Mouse (Mus musculus) stomach, embryonic 15.5 days (tissue): ENCODE measurements around the gene Commd3. TPM values are rescaled to one million over a fixed set of nuclear protein-coding genes. Genes with fewer than 3 reads are reported as not detected.

ENCODE experiments used
- ATAC-seq: fragments of 200-750 bp; cut with Nextera tagmentation; 2 replicates; pipeline ENCODE4 v1.8.0; 2017; ENCODE audit warnings: low read depth, moderate number of reproducible peaks, moderate TSS enrichment; ENCODE audit not compliant: insufficient read depth, low FRiP score
- H3K27ac ChIP-seq: fragments of 300-500 bp; sonication (generic); 2 replicates; pipeline ENCODE4 v1.5.1; 2015; ENCODE audit warnings: mild to moderate bottlenecking, inconsistent platforms
- H3K27me3 ChIP-seq: fragments of 300-500 bp; sonication (generic); replicated peaks from 2 replicates; pipeline ENCODE4 v1.6.1; 2015; ENCODE audit warnings: inconsistent platforms
- H3K36me3 ChIP-seq: fragments of 300-500 bp; sonication (generic); 2 replicates; pipeline ENCODE4 v1.6.1; 2015; ENCODE audit warnings: inconsistent platforms
- H3K4me1 ChIP-seq: fragments of 300-500 bp; sonication (generic); 2 replicates; pipeline ENCODE4 v1.6.1; 2015; ENCODE audit warnings: inconsistent platforms
- H3K4me2 ChIP-seq: fragments of 300-500 bp; sonication (generic); 2 replicates; pipeline ENCODE4 v1.6.1; 2015; ENCODE audit warnings: mild to moderate bottlenecking, inconsistent platforms
- H3K4me3 ChIP-seq: fragments of 300-500 bp; sonication (generic); replicated peaks from 2 replicates; pipeline ENCODE4 v1.5.1; 2015; ENCODE audit warnings: inconsistent platforms
- H3K9ac ChIP-seq: fragments of 300-500 bp; sonication (generic); 2 replicates; pipeline ENCODE4 v1.6.1; 2015; ENCODE audit warnings: inconsistent platforms
- H3K9me3 ChIP-seq: fragments of 300-500 bp; sonication (generic); 2 replicates; pipeline ENCODE4 v1.6.1; 2016; ENCODE audit warnings: inconsistent platforms
- WGBS: fragments of 180-500 bp; shearing (Covaris S2); methylation state at CpG from one replicate; pipeline ENCODE4 v1.1.7; 2015; 5-methylcytosine and 5-hydroxymethylcytosine counted together
- polyA plus RNA-seq: library from polyadenylated mRNA; unstranded; fragments of >200 nt; fragmentation: Nextera tagmentation; extraction: Ambion mirVana; gene quantifications from 2 replicates; pipeline ENCODE4 v1.2.1, GENCODE M21; 2015

Gene Commd3
- polyA plus RNA-seq, 1 experiment from 2014 or later, result 197 TPM

- ATAC-seq, result no peak
- H3K9me3 ChIP-seq, result no peaks in the 10 kb centered on the region
- H3K4me3 ChIP-seq, result no peak overlapping the region
- peaks cover 48% of the 10 kb centered on the region for H3K27me3 ChIP-seq
- 14% methylated on average over 9 of the region's 9 CpGs for WGBS
- H3K9ac ChIP-seq, result no peak overlapping the region
- no peak overlapping the region for H3K27ac ChIP-seq
- H3K4me2 ChIP-seq, result no peak overlapping the region
- H3K36me3 ChIP-seq, result peaks cover 5% of the 10 kb centered on the region; the same call in 1 of the 2 replicates
- H3K4me1 ChIP-seq, result peaks cover 21% of the 10 kb centered on the region
These were observed 15.5 kb downstream of the Commd3 start for GRCm38 (mm10) chr2:18687671-18688170.

GRCm38 (mm10) chr2:18688286-18688685 is 16.1 kb downstream of the Commd3 start:
- 11% methylated on average over 6 of the region's 6 CpGs for WGBS
- Histone ChIP-seq H3K27ac (no peak overlapping the region), H3K9me3 (no peaks in the 10 kb centered on the region), H3K4me2 (peak overlapping the region; percentile 96), H3K4me3 (peak overlapping the region; percentile 50), H3K4me1 (peaks cover 21% of the 10 kb centered on the region), H3K9ac (no peak overlapping the region), H3K36me3 (peaks cover 5% of the 10 kb centered on the region; the same call in 1 of the 2 replicates), H3K27me3 (peaks cover 53% of the 10 kb centered on the region)
- no peak for ATAC-seq

GRCm38 (mm10) chr2:18688708-18689063 is 16.5 kb downstream of the Commd3 start:
- H3K9ac ChIP-seq, result no peak overlapping the region
- ATAC-seq, result peak; percentile 32; the same call in 1 of the 2 replicates
- no peaks in the 10 kb centered on the region for H3K9me3 ChIP-seq
- H3K4me2 ChIP-seq, result peak overlapping the region; percentile 96
- H3K4me1 ChIP-seq, result peaks cover 21% of the 10 kb centered on the region
- peaks cover 5% of the 10 kb centered on the region; the same call in 1 of the 2 replicates for H3K36me3 ChIP-seq
- WGBS, result under 1% methylated on average over 45 of the region's 45 CpGs
- H3K4me3 ChIP-seq, result peak overlapping the region; percentile 50
- H3K27me3 ChIP-seq, result peaks cover 53% of the 10 kb centered on the region
- H3K27ac ChIP-seq, result no peak overlapping the region

- under 1% methylated on average over 51 of the region's 51 CpGs for WGBS
- Histone ChIP-seq H3K9ac (no peak overlapping the region), H3K4me1 (peaks cover 21% of the 10 kb centered on the region), H3K27me3 (peaks cover 53% of the 10 kb centered on the region), H3K27ac (no peak overlapping the region), H3K36me3 (peaks cover under 1% of the 10 kb centered on the region; the same call in 1 of the 2 replicates), H3K4me2 (peak overlapping the region; percentile 96), H3K4me3 (peak overlapping the region; percentile 50), H3K9me3 (no peaks in the 10 kb centered on the region)
- peak; percentile 23; the same call in 1 of the 2 replicates for ATAC-seq
These were observed 17.1 kb downstream of the Commd3 start for GRCm38 (mm10) chr2:18689064-18689921.

GRCm38 (mm10) chr2:18690055-18690691 is 18.0 kb downstream of the Commd3 start:
- no peak for ATAC-seq

GRCm38 (mm10) chr2:18690756-18691155 is 18.6 kb downstream of the Commd3 start:
- no peak for ATAC-seq
- Histone ChIP-seq H3K4me1 (peaks cover 21% of the 10 kb centered on the region), H3K27me3 (peaks cover 65% of the 10 kb centered on the region), H3K27ac (no peak overlapping the region), H3K4me2 (peak overlapping the region; percentile 96), H3K36me3 (no peaks in the 10 kb centered on the region), H3K9me3 (no peaks in the 10 kb centered on the region), H3K9ac (no peak overlapping the region), H3K4me3 (peak overlapping the region; percentile 50; the same call in 1 of the 2 replicates)
- 6% methylated on average over 9 of the region's 9 CpGs for WGBS

More at GRCm38 (mm10) chr2:18690055-18690691, 18.0 kb downstream of the Commd3 start:
- peak overlapping the region; percentile 96 for H3K4me2 ChIP-seq
- H3K36me3 ChIP-seq, result no peaks in the 10 kb centered on the region
- no peak overlapping the region for H3K27ac ChIP-seq
- peaks cover 21% of the 10 kb centered on the region for H3K4me1 ChIP-seq
- peaks cover 59% of the 10 kb centered on the region for H3K27me3 ChIP-seq
- no peak overlapping the region for H3K9ac ChIP-seq
- WGBS, result under 1% methylated on average over 56 of the region's 58 CpGs
- H3K9me3 ChIP-seq, result no peaks in the 10 kb centered on the region
- H3K4me3 ChIP-seq, result peak overlapping the region; percentile 50

GRCm38 (mm10) chr2:18692031-18692430 is 19.8 kb downstream of the Commd3 start:
- no peak for ATAC-seq
- no peak overlapping the region for H3K9ac ChIP-seq
- no peak overlapping the region for H3K4me2 ChIP-seq
- no peak overlapping the region for H3K4me3 ChIP-seq
- peaks cover 21% of the 10 kb centered on the region for H3K4me1 ChIP-seq
- H3K36me3 ChIP-seq, result no peaks in the 10 kb centered on the region
- peaks cover 68% of the 10 kb centered on the region for H3K27me3 ChIP-seq
- H3K27ac ChIP-seq, result no peak overlapping the region
- H3K9me3 ChIP-seq, result no peaks in the 10 kb centered on the region

GRCm38 (mm10) chr2:18692548-18692947 is 20.4 kb downstream of the Commd3 start:
- H3K4me1 ChIP-seq, result peaks cover 21% of the 10 kb centered on the region
- H3K4me3 ChIP-seq, result no peak overlapping the region
- no peak for ATAC-seq
- no peak overlapping the region for H3K27ac ChIP-seq
- no peaks in the 10 kb centered on the region for H3K36me3 ChIP-seq
- no peak overlapping the region for H3K9ac ChIP-seq
- 6% methylated on average over 1 of the region's 1 CpGs for WGBS
- H3K27me3 ChIP-seq, result peaks cover 63% of the 10 kb centered on the region
- H3K4me2 ChIP-seq, result no peak overlapping the region
- H3K9me3 ChIP-seq, result no peaks in the 10 kb centered on the region

GRCm38 (mm10) chr2:18693491-18693870 is 21.3 kb downstream of the Commd3 start:
- no peaks in the 10 kb centered on the region for H3K36me3 ChIP-seq
- H3K9ac ChIP-seq, result no peak overlapping the region; the same call in 1 of the 2 replicates
- H3K27ac ChIP-seq, result no peak overlapping the region; the same call in 1 of the 2 replicates
- H3K27me3 ChIP-seq, result peaks cover 61% of the 10 kb centered on the region
- H3K4me1 ChIP-seq, result peaks cover 22% of the 10 kb centered on the region
- under 1% methylated on average over 5 of the region's 5 CpGs for WGBS
- no peak for ATAC-seq
- H3K4me3 ChIP-seq, result peak overlapping the region; percentile 62
- no peaks in the 10 kb centered on the region for H3K9me3 ChIP-seq
- peak overlapping the region; percentile 92 for H3K4me2 ChIP-seq

- Histone ChIP-seq H3K36me3 (no peaks in the 10 kb centered on the region), H3K27ac (peak within 1 kb of the TSS; percentile 64), H3K9me3 (no peaks in the 10 kb centered on the region), H3K27me3 (peaks cover 61% of the 10 kb centered on the region), H3K4me2 (peak within 1 kb of the TSS; percentile 92), H3K9ac (peak within 1 kb of the TSS; percentile 49), H3K4me3 (peak within 1 kb of the TSS; percentile 62), H3K4me1 (peaks cover 21% of the 10 kb centered on the region)
- peak; percentile 84 for ATAC-seq
- WGBS, result under 1% methylated on average over 51 of the region's 61 CpGs
These were observed 21.9 kb downstream of the Commd3 start, which contains the start of gene Spag6 for GRCm38 (mm10) chr2:18693871-18694610. Gene Spag6 (plus strand): TSS chr2:18694032.

- Histone ChIP-seq H3K36me3 (no peaks in the 10 kb centered on the region), H3K27ac (no peak overlapping the region), H3K4me1 (peaks cover 15% of the 10 kb centered on the region), H3K9me3 (no peaks in the 10 kb centered on the region), H3K4me3 (peak overlapping the region; percentile 62), H3K4me2 (peak overlapping the region; percentile 92), H3K27me3 (peaks cover 61% of the 10 kb centered on the region), H3K9ac (peak overlapping the region; percentile 49)
- ATAC-seq, result peak; percentile 41
- WGBS, result 1% methylated on average over 20 of the region's 20 CpGs
These were observed 22.4 kb downstream of the Commd3 start for GRCm38 (mm10) chr2:18694611-18694950.
